ENCODE assay signal across 13 mouse cellular contexts in genomic region chr6:126561702-126562101, GRCm38 (mm10). TPM values are rescaled to one million over a fixed set of nuclear protein-coding genes. Genes with fewer than 3 reads are reported as not detected.
DNase-seq lines count a peak whose midpoint lies in the region; ATAC-seq and TF ChIP-seq lines count a peak whose summit lies in the region.
"Had no signal": no experiment of that assay in that cellular context is flagged by ENCODE, and none has a peak within 500 bp of the region (broad histone marks: within the 10 kb centered on the region; RNA-seq: fewer than 3 reads in every experiment).

No protein-coding gene starts in this region.

- H3K36me3 ChIP-seq in forebrain, embryonic 10.5 days (replicated peaks) = no peaks in the 10 kb centered on the region
- no peaks in the 10 kb centered on the region for H3K36me3 ChIP-seq in forebrain, embryonic 12.5 days (replicated peaks)
- H3K36me3 ChIP-seq in embryonic facial prominence, embryonic 10.5 days (replicated peaks) = no peaks in the 10 kb centered on the region
- H3K36me3 ChIP-seq: lung, embryonic 15.5 days had no signal

- no peak overlapping the region for H3K27ac ChIP-seq in forebrain, embryonic 10.5 days
- H3K27ac ChIP-seq in forebrain, embryonic 12.5 days = no peak overlapping the region
- no peak overlapping the region for H3K27ac ChIP-seq in layer of hippocampus, adult 2 months
- H3K27ac ChIP-seq in embryonic facial prominence, embryonic 10.5 days (replicated peaks) = no peak overlapping the region
- H3K27ac ChIP-seq: lung, embryonic 15.5 days had no signal

- TF ChIP-seq CTCF in layer of hippocampus, adult 2 months (conservative IDR thresholded peaks at IDR 0.05) = peak; percentile 71

- H3K4me3 ChIP-seq in forebrain, embryonic 10.5 days = no peak overlapping the region
- no peak overlapping the region for H3K4me3 ChIP-seq in forebrain, embryonic 12.5 days (replicated peaks)
- H3K4me3 ChIP-seq in layer of hippocampus, adult 2 months = no peak overlapping the region
- no peak overlapping the region for H3K4me3 ChIP-seq in embryonic facial prominence, embryonic 10.5 days
- H3K4me3 ChIP-seq: erythroblast, embryonic 14.5 days; lung, embryonic 15.5 days; myocyte had no signal

- 34% methylated on average over 4 of the region's 4 CpGs for WGBS in forebrain, embryonic 10.5 days
- WGBS in forebrain, embryonic 12.5 days = 20% methylated on average over 4 of the region's 4 CpGs
- WGBS in embryonic facial prominence, embryonic 10.5 days = 25% methylated on average over 4 of the region's 4 CpGs

- H3K4me1 ChIP-seq in forebrain, embryonic 10.5 days = peaks cover 17% of the 10 kb centered on the region
- peaks cover 12% of the 10 kb centered on the region for H3K4me1 ChIP-seq in forebrain, embryonic 12.5 days
- H3K4me1 ChIP-seq in embryonic facial prominence, embryonic 10.5 days = peaks cover 17% of the 10 kb centered on the region
- H3K4me1 ChIP-seq: lung, embryonic 15.5 days had no signal

- no peaks in the 10 kb centered on the region for H3K27me3 ChIP-seq in forebrain, embryonic 10.5 days (ENCODE audit: poor library complexity, severe bottlenecking)
- 0 out of 2 replicates have a peak, but pooled peaks cover 5% of the 10 kb centered on the region for H3K27me3 ChIP-seq in forebrain, embryonic 12.5 days
- H3K27me3 ChIP-seq in embryonic facial prominence, embryonic 10.5 days (replicated peaks; ENCODE audit: low read depth, poor library complexity, severe bottlenecking) = 0 out of 2 replicates have a peak, but pooled peaks cover 4% of the 10 kb centered on the region
- H3K27me3 ChIP-seq: lung, embryonic 15.5 days had no signal

- H3K4me2 ChIP-seq in forebrain, embryonic 12.5 days = no peak overlapping the region
- H3K4me2 ChIP-seq: lung, embryonic 15.5 days had no signal

- DNase-seq in forebrain, embryonic 10.5 days (ENCODE audit: extremely low spot score, low spot score) = peak; percentile 20
- no peak for DNase-seq in layer of hippocampus, adult 2 months (ENCODE audit: low spot score in 2 of 2)
- no peak for DNase-seq in layer of hippocampus, adult 18-20 months (ENCODE audit: low spot score in 2 of 2)
- peak; percentile 60 for DNase-seq in ES-CJ7 (ENCODE audit: low read depth, low spot score)
- DNase-seq in embryonic facial prominence, embryonic 10.5 days (ENCODE audit: low spot score) = peak; percentile 38
- DNase-seq in thymus, postnatal 10 days (ENCODE audit: low spot score in 2 of 2) = no peak

- ATAC-seq in forebrain, embryonic 12.5 days (ENCODE audit: low FRiP score) = no peak
- ATAC-seq in megakaryocyte, adult 5-6 weeks (ENCODE audit: poor library complexity, severe bottlenecking) = no peak
- ATAC-seq: CD4-positive, CD25-positive, alpha-beta regulatory T cell, adult 4 months had no signal

- no peaks in the 10 kb centered on the region for H3K9me3 ChIP-seq in forebrain, embryonic 10.5 days
- no peaks in the 10 kb centered on the region for H3K9me3 ChIP-seq in forebrain, embryonic 12.5 days
- no peaks in the 10 kb centered on the region for H3K9me3 ChIP-seq in embryonic facial prominence, embryonic 10.5 days
- H3K9me3 ChIP-seq: lung, embryonic 15.5 days had no signal

- no peak overlapping the region for H3K9ac ChIP-seq in forebrain, embryonic 12.5 days
- H3K9ac ChIP-seq: lung, embryonic 15.5 days had no signal

RNA-seq across cellular contexts. Expression of gene Kcna5, which starts 26.5 kb away (rescaled TPM):
- polyA plus RNA-seq in forebrain, embryonic 10.5 days (2016; fragmentation: Nextera tagmentation; extraction: Ambion mirVana) = 1.5 and 2.1 TPM in 2 replicates
- polyA plus RNA-seq in forebrain, embryonic 12.5 days (2016; fragmentation: Nextera tagmentation; extraction: Ambion mirVana) = 1.6 and 2.0 TPM in 2 replicates
- total RNA-seq in layer of hippocampus, adult 2 months (2021) = 1 to 10 TPM; 1.5 to 1.6 TPM
- 1 to 10 TPM; 1.6 to 2.0 TPM for total RNA-seq in layer of hippocampus, adult 18-20 months (2021)
- 3.6 and 4.0 TPM in 2 replicates for polyA plus RNA-seq in embryonic facial prominence, embryonic 10.5 days (2016; fragmentation: Nextera tagmentation; extraction: Ambion mirVana)
- not detected in 2 replicates for total RNA-seq in megakaryocyte, adult 5-6 weeks (2015)
- total RNA-seq in megakaryocyte, adult 5-6 weeks (2017) = not detected in 2 replicates
- total RNA-seq: hematopoietic stem cell, adult 5-6 weeks had no signal
- polyA plus RNA-seq: CD4-positive, CD25-positive, alpha-beta regulatory T cell, adult 4 months; erythroblast, embryonic 14.5 days; myocyte had no signal

Comparison
In these comparisons a context has a peak if more than half of its experiments do, and no peak if none do; other contexts are left out.
1. DNase-seq: peak in forebrain, embryonic 10.5 days (single experiment), ES-CJ7 (single experiment) and embryonic facial prominence, embryonic 10.5 days (single experiment); none in layer of hippocampus, adult 2 months (0 of 2), layer of hippocampus, adult 18-20 months (0 of 2) and thymus, postnatal 10 days (0 of 2).